Mouse (Mus musculus): Measurements from ENCODE around the gene Btbd8.

DNA sequence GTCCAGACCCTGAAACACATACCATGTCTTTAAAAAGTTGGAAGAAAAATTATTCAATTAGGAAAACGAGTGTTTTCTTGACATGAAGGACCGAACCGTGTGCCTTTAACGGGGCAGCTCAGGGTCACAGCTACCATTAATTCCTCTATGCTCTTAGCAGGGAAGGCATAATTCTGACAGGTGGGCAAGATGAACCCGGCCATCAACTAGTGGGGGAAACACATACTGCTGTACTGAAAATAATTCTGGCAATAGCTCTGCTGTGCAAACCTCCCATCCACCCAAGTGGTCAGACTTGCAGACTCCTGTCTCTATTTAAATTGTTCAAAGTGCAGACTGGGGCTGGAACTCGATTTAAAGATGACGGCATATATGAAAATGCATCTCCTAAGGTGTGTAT, 556 bp downstream of the Btbd8 start:
- TF ChIP-seq CTCF (IDR thresholded peaks at IDR 0.05; ENCODE audit: low read depth) (no peak), EP300 (IDR thresholded peaks at IDR 0.05; ENCODE audit: low read depth) (no peak)

All from heart, postnatal 0 days (tissue).